Mouse (Mus musculus) left cerebral cortex, postnatal 10 days (tissue): ENCODE measurements around the gene Sardh. TPM values are rescaled to one million over a fixed set of nuclear protein-coding genes. Genes with fewer than 3 reads are reported as not detected.

ENCODE experiments used
- total RNA-seq, 2 experiments: library from RNA; stranded (reverse); gene quantifications; 2 replicates each; pipeline ENCODE4 v1.2.3; 2021

Sardh gene
- total RNA-seq, 2 experiments from 2014 or later = 9.8 to 11.7 TPM

Other genes with a start within 250 kb of the Sardh start
- 10 to 100 TPM; 58.1 to 67.4 TPM for gene Cacfd1, start 238.4 kb downstream of the Sardh start, total RNA-seq
- 10 to 100 TPM; 42.2 to 43.7 TPM for gene Slc2a6, start 220.3 kb downstream of the Sardh start, total RNA-seq
- under 1 TPM; 0.59 to 0.69 TPM for gene Mymk, start 176.2 kb downstream of the Sardh start, total RNA-seq
- 10 to 100 TPM; 24.7 to 30.6 TPM for gene Adamtsl2, start 169.0 kb downstream of the Sardh start, total RNA-seq
- gene Fam163b, start 105.8 kb downstream of the Sardh start, total RNA-seq = 100 to 1,000 TPM; 143 to 149 TPM
- 1 to 10 TPM; 1.4 TPM for gene Dbh, start 83.1 kb downstream of the Sardh start, total RNA-seq
- gene Vav2, start 178.7 kb upstream of the Sardh start, total RNA-seq = 10 to 100 TPM; 26.1 to 29.0 TPM
- 10 to 100 TPM; 27.9 to 29.1 TPM for gene Brd3os, start 194.0 kb upstream of the Sardh start, total RNA-seq